Mouse (Mus musculus): ENCODE results near the gene Pnp2.

The Pnp2 gene

DNA sequence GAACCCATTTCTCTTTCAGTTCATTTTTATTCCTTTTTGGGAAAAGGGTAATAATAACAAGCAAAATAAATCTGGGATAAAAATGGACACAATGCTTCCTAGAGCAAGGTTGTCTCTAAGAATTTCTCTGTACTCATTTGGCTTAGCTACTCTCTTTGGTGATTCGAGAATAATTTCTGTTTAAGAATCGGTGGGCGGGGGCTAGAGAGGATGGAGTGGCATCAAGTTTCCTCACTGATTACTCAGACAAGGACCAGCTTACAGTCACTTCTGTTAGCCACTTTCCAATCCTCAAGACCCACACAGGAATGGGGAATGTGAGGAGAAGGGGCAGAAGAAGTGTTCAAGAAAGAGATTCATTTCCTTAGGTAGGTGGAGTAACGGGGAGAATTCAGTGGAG is 53.0 kb downstream of the Pnp2 start:
- no peak for DNase-seq (ENCODE audit: low read depth, low spot score)

DNA sequence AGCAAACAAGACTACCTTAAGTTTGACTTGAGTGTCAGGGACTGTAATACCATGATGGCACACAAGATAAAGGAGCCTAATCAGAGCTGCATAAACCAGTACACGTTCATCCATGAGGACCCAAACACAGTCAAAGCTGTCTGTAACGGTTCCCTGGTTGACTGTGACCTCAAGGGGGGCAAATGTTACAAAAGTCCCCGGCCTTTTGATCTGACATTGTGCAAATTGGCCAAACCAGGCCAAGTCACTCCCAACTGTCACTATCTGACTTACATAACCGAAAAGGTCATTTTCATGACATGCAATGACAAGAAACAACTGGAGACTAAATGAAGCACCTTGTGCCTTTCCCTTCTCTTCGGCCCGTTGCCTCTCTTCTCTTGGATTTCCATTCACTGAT is 53.8 kb downstream of the Pnp2 start:
- no peak for DNase-seq (ENCODE audit: low read depth, low spot score)
